Mouse (Mus musculus): Measurements from ENCODE around the gene Frmd4a. TPM values are rescaled to one million over a fixed set of nuclear protein-coding genes. Genes with fewer than 3 reads are reported as not detected.

Frmd4a gene
- polyA plus RNA-seq, 2 experiments = 39.6 to 47.0 TPM

- Histone ChIP-seq H3K27me3 (ENCODE audit: control insufficient read depth, insufficient read depth, low read length) (no peaks in the 10 kb centered on the region), H3K9ac (ENCODE audit: low read depth, low read length, severe bottlenecking) (no peak overlapping the region), H3K4me3 (replicated peaks; ENCODE audit: low read length) (no peak overlapping the region), H3K4me1 (ENCODE audit: control insufficient read depth, insufficient read depth, low read length) (peaks cover 4% of the 10 kb centered on the region; the same call in 1 of the 2 replicates), H3K27ac (replicated peaks; ENCODE audit: low read depth, low read length) (no peak overlapping the region), H3K4me2 (replicated peaks; ENCODE audit: low read depth, low read length, severe bottlenecking) (no peak overlapping the region), H3K36me3 (ENCODE audit: control insufficient read depth, insufficient read depth, low read length) (no peaks in the 10 kb centered on the region; the same call in 1 of the 2 replicates), H3K9me3 (ENCODE audit: control insufficient read depth, low read length) (no peaks in the 10 kb centered on the region)
- no peak for TF ChIP-seq POLR2A (IDR thresholded peaks at IDR 0.05; ENCODE audit: borderline replicate concordance, extremely low read depth, insufficient read depth, insufficient read length)
- 76% methylated on average over 6 of the region's 6 CpGs for WGBS
- no peak for DNase-seq (ENCODE audit: low spot score)
- ATAC-seq (ENCODE audit: low FRiP score, low read depth) = no peak
Observed at GRCm38 (mm10) chr2:4368544-4368943, 351.0 kb downstream of the Frmd4a start.

- Histone ChIP-seq H3K9ac (ENCODE audit: low read depth, low read length, severe bottlenecking) (no peak overlapping the region), H3K36me3 (ENCODE audit: control insufficient read depth, insufficient read depth, low read length) (no peaks in the 10 kb centered on the region), H3K4me3 (replicated peaks; ENCODE audit: low read length) (no peak overlapping the region), H3K27ac (replicated peaks; ENCODE audit: low read depth, low read length) (no peak overlapping the region), H3K9me3 (ENCODE audit: control insufficient read depth, low read length) (no peaks in the 10 kb centered on the region), H3K4me2 (replicated peaks; ENCODE audit: low read depth, low read length, severe bottlenecking) (no peak overlapping the region), H3K4me1 (ENCODE audit: control insufficient read depth, insufficient read depth, low read length) (peaks cover 4% of the 10 kb centered on the region; the same call in 1 of the 2 replicates), H3K27me3 (ENCODE audit: control insufficient read depth, insufficient read depth, low read length) (no peaks in the 10 kb centered on the region)
- DNase-seq (ENCODE audit: low spot score) = no peak
- WGBS = 84% methylated on average over 7 of the region's 7 CpGs
- no peak for TF ChIP-seq POLR2A (IDR thresholded peaks at IDR 0.05; ENCODE audit: borderline replicate concordance, extremely low read depth, insufficient read depth, insufficient read length)
- no peak for ATAC-seq (ENCODE audit: low FRiP score, low read depth)
Observed at GRCm38 (mm10) chr2:4370499-4370898, 353.0 kb downstream of the Frmd4a start.

GRCm38 (mm10) chr2:4371341-4371740 lies 353.8 kb downstream of the Frmd4a start:
- Histone ChIP-seq H3K27me3 (ENCODE audit: control insufficient read depth, insufficient read depth, low read length) (no peaks in the 10 kb centered on the region), H3K9me3 (ENCODE audit: control insufficient read depth, low read length) (no peaks in the 10 kb centered on the region), H3K4me2 (replicated peaks; ENCODE audit: low read depth, low read length, severe bottlenecking) (no peak overlapping the region), H3K27ac (replicated peaks; ENCODE audit: low read depth, low read length) (no peak overlapping the region), H3K4me3 (replicated peaks; ENCODE audit: low read length) (no peak overlapping the region), H3K4me1 (ENCODE audit: control insufficient read depth, insufficient read depth, low read length) (peaks cover 4% of the 10 kb centered on the region; the same call in 1 of the 2 replicates), H3K36me3 (ENCODE audit: control insufficient read depth, insufficient read depth, low read length) (no peaks in the 10 kb centered on the region), H3K9ac (ENCODE audit: low read depth, low read length, severe bottlenecking) (no peak overlapping the region)
- ATAC-seq (ENCODE audit: low FRiP score, low read depth) (no peak), DNase-seq (ENCODE audit: low spot score) (no peak)
- 87% methylated on average over 1 of the region's 1 CpGs for WGBS
- TF ChIP-seq POLR2A (IDR thresholded peaks at IDR 0.05; ENCODE audit: borderline replicate concordance, extremely low read depth, insufficient read depth, insufficient read length) = no peak

GRCm38 (mm10) chr2:4378844-4379243 lies 361.3 kb downstream of the Frmd4a start:
- ATAC-seq (ENCODE audit: low FRiP score, low read depth) (no peak), DNase-seq (ENCODE audit: low spot score) (no peak)
- Histone ChIP-seq H3K4me3 (replicated peaks; ENCODE audit: low read length) (no peak overlapping the region), H3K9ac (ENCODE audit: low read depth, low read length, severe bottlenecking) (no peak overlapping the region), H3K36me3 (ENCODE audit: control insufficient read depth, insufficient read depth, low read length) (no peaks in the 10 kb centered on the region), H3K4me2 (replicated peaks; ENCODE audit: low read depth, low read length, severe bottlenecking) (no peak overlapping the region), H3K4me1 (ENCODE audit: control insufficient read depth, insufficient read depth, low read length) (no peaks in the 10 kb centered on the region), H3K27ac (replicated peaks; ENCODE audit: low read depth, low read length) (no peak overlapping the region), H3K27me3 (ENCODE audit: control insufficient read depth, insufficient read depth, low read length) (no peaks in the 10 kb centered on the region), H3K9me3 (ENCODE audit: control insufficient read depth, low read length) (no peaks in the 10 kb centered on the region)
- WGBS = 76% methylated on average over 3 of the region's 3 CpGs
- TF ChIP-seq POLR2A (IDR thresholded peaks at IDR 0.05; ENCODE audit: borderline replicate concordance, extremely low read depth, insufficient read depth, insufficient read length) = no peak

- Histone ChIP-seq H3K27me3 (ENCODE audit: control insufficient read depth, insufficient read depth, low read length) (no peaks in the 10 kb centered on the region), H3K4me2 (replicated peaks; ENCODE audit: low read depth, low read length, severe bottlenecking) (no peak overlapping the region), H3K9me3 (ENCODE audit: control insufficient read depth, low read length) (no peaks in the 10 kb centered on the region), H3K27ac (replicated peaks; ENCODE audit: low read depth, low read length) (no peak overlapping the region), H3K4me3 (replicated peaks; ENCODE audit: low read length) (no peak overlapping the region), H3K9ac (ENCODE audit: low read depth, low read length, severe bottlenecking) (no peak overlapping the region), H3K36me3 (ENCODE audit: control insufficient read depth, insufficient read depth, low read length) (no peaks in the 10 kb centered on the region), H3K4me1 (ENCODE audit: control insufficient read depth, insufficient read depth, low read length) (no peaks in the 10 kb centered on the region)
- 87% methylated on average over 6 of the region's 6 CpGs for WGBS
- ATAC-seq (ENCODE audit: low FRiP score, low read depth) (no peak), DNase-seq (ENCODE audit: low spot score) (no peak)
- TF ChIP-seq POLR2A (IDR thresholded peaks at IDR 0.05; ENCODE audit: borderline replicate concordance, extremely low read depth, insufficient read depth, insufficient read length) = no peak
Observed at GRCm38 (mm10) chr2:4380435-4380834, 362.9 kb downstream of the Frmd4a start.

- ATAC-seq (ENCODE audit: low FRiP score, low read depth) = no peak
- Histone ChIP-seq H3K27ac (replicated peaks; ENCODE audit: low read depth, low read length) (no peak overlapping the region), H3K4me2 (replicated peaks; ENCODE audit: low read depth, low read length, severe bottlenecking) (no peak overlapping the region), H3K27me3 (ENCODE audit: control insufficient read depth, insufficient read depth, low read length) (no peaks in the 10 kb centered on the region), H3K4me3 (replicated peaks; ENCODE audit: low read length) (no peak overlapping the region), H3K4me1 (ENCODE audit: control insufficient read depth, insufficient read depth, low read length) (no peaks in the 10 kb centered on the region), H3K36me3 (ENCODE audit: control insufficient read depth, insufficient read depth, low read length) (no peaks in the 10 kb centered on the region), H3K9ac (ENCODE audit: low read depth, low read length, severe bottlenecking) (no peak overlapping the region), H3K9me3 (ENCODE audit: control insufficient read depth, low read length) (no peaks in the 10 kb centered on the region)
- no peak for DNase-seq (ENCODE audit: low spot score)
- TF ChIP-seq POLR2A (IDR thresholded peaks at IDR 0.05; ENCODE audit: borderline replicate concordance, extremely low read depth, insufficient read depth, insufficient read length) = no peak
- 85% methylated on average over 5 of the region's 5 CpGs for WGBS
Observed at GRCm38 (mm10) chr2:4380926-4381325, 363.4 kb downstream of the Frmd4a start.
